Comparison of ENCODE assay signal across 13 mouse cellular contexts in the genomic region with DNA sequence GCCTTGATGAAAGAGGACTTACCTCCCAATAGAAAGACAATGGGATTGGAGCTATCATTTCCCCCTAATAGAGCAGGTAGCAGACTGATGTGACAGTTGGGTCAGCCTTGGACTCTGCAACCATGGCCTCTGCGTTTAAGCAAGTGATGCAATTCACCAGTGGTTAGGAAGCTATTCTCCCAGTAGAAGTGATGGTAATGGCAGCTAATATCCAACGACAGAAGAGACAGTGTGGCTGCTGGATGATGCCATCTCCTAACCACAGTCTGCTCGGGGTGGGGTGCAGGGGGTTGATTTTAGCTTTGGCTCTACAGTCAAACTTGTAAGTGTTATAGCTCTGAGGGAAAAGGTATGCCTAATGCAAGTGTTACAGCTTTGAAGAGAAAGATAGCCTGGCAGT.
"Had no signal": no experiment of that assay in that cellular context is flagged by ENCODE, and none has a peak within 500 bp of the region (broad histone marks: within the 10 kb centered on the region; RNA-seq: fewer than 3 reads in every experiment).

No protein-coding gene starts in this region.

- H3K9me3 ChIP-seq: neural tube, embryonic 15.5 days; stomach, embryonic 15.5 days had no signal

- H3K36me3 ChIP-seq: neural tube, embryonic 15.5 days; stomach, embryonic 15.5 days had no signal

- H3K4me2 ChIP-seq: neural tube, embryonic 15.5 days; stomach, embryonic 15.5 days had no signal

- H3K27ac ChIP-seq: neural tube, embryonic 15.5 days; stomach, embryonic 15.5 days; stomach, postnatal 0 days had no signal

- H3K9ac ChIP-seq: neural tube, embryonic 15.5 days; stomach, embryonic 15.5 days had no signal

- DNase-seq: retina, postnatal 1 day; right cerebral cortex, adult 18-20 months; right cerebral cortex, postnatal 25 days; spleen, adult 18-20 months; thymus, adult 18-20 months; thymus, adult 2 months; thymus, postnatal 14 days; thymus, postnatal 25 days; thymus, postnatal 36 days; thymus, postnatal 4 days had no signal

- H3K4me3 ChIP-seq: neural tube, embryonic 15.5 days; stomach, embryonic 15.5 days had no signal

- H3K27me3 ChIP-seq: neural tube, embryonic 15.5 days; stomach, embryonic 15.5 days had no signal

- H3K4me1 ChIP-seq: neural tube, embryonic 15.5 days; stomach, embryonic 15.5 days had no signal
